Mouse (Mus musculus) midbrain, embryonic 10.5 days (tissue): ENCODE data around the gene Ccnf. TPM values are rescaled to one million over a fixed set of nuclear protein-coding genes. Genes with fewer than 3 reads are reported as not detected.

ENCODE experiments used
- DNase-seq: peaks from one replicate; pipeline ENCODE4 v3.0.0-alpha.2; 2017; ENCODE audit warnings: low spot score
- H3K27ac ChIP-seq: fragments of 300-500 bp; sonication (generic); replicated peaks from 2 replicates; pipeline ENCODE4 v1.5.1; 2016; ENCODE audit warnings: mild to moderate bottlenecking
- H3K27me3 ChIP-seq: fragments of 300-500 bp; sonication (generic); 2 replicates; pipeline ENCODE4 v1.6.1; 2016; ENCODE audit warnings: low read depth, mild to moderate bottlenecking; ENCODE audit not compliant: poor library complexity, severe bottlenecking
- H3K36me3 ChIP-seq: fragments of 300-500 bp; sonication (generic); 2 replicates; pipeline ENCODE4 v1.6.1; 2016; ENCODE audit warnings: mild to moderate bottlenecking, moderate library complexity
- H3K4me1 ChIP-seq: fragments of 300-500 bp; sonication (generic); 2 replicates; pipeline ENCODE4 v1.6.1; 2016
- H3K4me3 ChIP-seq: fragments of 300-500 bp; sonication (generic); 2 replicates; pipeline ENCODE4 v1.5.1; 2016; ENCODE audit warnings: mild to moderate bottlenecking, moderate library complexity
- H3K9me3 ChIP-seq: fragments of 300-500 bp; sonication (generic); replicated peaks from 2 replicates; pipeline ENCODE4 v1.6.1; 2016; ENCODE audit warnings: mild to moderate bottlenecking
- WGBS: fragments of 180-500 bp; shearing (Covaris S2); methylation state at CpG from one replicate; pipeline ENCODE4 v1.1.7; 2016; 5-methylcytosine and 5-hydroxymethylcytosine counted together
- polyA plus RNA-seq: library from polyadenylated mRNA; unstranded; fragments of >200 nt; fragmentation: Nextera tagmentation; extraction: Ambion mirVana; gene quantifications from 2 replicates; pipeline ENCODE4 v1.2.1, GENCODE M21; 2016

The Ccnf gene
- 116 and 131 TPM in 2 replicates for polyA plus RNA-seq

DNA sequence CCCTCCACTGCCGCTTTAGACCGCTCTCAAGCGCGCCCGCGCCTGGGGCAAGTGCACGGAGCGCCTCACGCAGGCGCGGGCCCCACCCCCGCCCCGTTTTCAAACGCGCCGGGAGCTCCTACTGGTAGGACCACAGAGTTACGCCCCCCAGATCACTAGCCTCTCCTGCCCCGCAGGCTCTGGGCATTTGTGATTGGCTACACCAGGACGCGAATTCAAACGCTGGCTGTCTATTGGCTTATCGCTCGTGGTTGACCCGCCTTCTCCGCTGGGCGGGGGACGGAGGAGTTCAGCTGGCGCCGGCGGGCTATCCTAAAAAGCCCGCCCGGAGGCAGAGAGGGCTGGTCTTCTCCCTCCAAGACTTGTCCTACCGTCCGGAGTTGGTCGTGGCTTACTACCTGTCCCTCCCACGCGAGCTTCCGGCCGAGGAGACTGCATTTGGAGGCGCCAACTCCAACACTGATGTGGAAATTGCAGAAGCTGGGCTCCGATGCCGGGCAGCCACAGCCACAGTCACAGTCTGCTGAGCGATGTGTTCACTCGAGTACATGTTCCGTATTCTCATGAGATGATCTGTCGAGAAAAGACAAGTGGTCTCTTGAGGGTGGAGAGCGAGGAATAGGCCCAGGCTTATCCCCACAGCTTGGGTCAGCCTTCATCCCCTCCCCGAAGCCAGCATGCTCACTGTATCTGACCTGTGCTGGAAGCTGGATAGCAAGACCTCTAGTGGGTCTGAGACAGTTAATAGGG is at the start of gene Ccnf:
Ccnf (minus strand) TSS at position 165 of the 750 bp plus-strand sequence.
- H3K27me3 ChIP-seq: no peaks in the 10 kb centered on the region
- peak within 1 kb of the TSS; percentile 86 for H3K4me3 ChIP-seq
- peak; percentile 98 for DNase-seq
- H3K36me3 ChIP-seq: peaks cover 32% of the 10 kb centered on the region
- peaks cover 20% of the 10 kb centered on the region for H3K4me1 ChIP-seq
- WGBS: under 1% methylated on average over 48 of the region's 48 CpGs
- H3K27ac ChIP-seq: peak within 1 kb of the TSS; percentile 96
- H3K9me3 ChIP-seq: peaks cover 7% of the 10 kb centered on the region; the same call in 1 of the 2 replicates

DNA sequence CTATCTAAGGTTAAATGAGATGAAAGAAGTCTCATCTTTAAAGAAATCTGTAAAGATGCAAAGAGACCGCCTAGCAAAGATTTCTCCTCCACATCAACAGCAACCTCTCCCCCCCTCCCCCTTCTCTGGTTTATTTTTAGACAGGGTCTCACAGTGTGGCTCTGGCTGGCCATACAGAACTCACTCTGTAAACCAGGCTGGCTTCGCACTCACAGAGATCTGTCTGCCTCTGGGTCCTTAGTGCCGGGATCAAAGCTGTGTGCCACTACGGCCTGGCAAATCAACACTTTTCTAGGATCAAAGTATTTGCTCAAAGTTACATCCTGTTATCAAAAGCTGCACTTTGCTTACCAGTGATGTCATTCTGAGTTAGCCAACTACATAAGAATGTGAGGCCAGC is 49.4 kb upstream of the Ccnf start:
- H3K4me3 ChIP-seq: no peak overlapping the region
- no peaks in the 10 kb centered on the region for H3K9me3 ChIP-seq
- DNase-seq: no peak
- no peaks in the 10 kb centered on the region for H3K4me1 ChIP-seq
- no peak overlapping the region for H3K27ac ChIP-seq
- no peaks in the 10 kb centered on the region for H3K36me3 ChIP-seq
- H3K27me3 ChIP-seq: no peaks in the 10 kb centered on the region
- WGBS: 88% methylated on average over 4 of the region's 4 CpGs

DNA sequence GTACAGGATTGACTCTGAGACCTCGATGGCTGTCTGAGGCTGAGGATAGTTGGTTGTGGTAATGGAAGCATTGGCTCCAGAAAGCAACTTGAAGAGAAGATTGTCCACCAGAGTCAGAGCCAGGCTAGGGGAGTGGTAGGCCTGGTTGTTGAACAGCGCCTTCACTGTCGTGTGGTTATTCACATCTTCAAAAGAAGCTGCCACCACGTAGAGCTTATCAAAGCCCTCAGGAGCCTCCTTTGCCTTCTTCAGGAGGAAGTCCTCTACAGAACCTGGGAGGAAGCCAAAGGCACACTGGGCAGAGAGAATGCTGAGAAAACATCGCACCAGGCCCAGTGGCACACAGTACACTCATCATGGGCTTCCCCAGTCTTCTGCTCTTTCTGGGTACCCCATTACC is 38.1 kb upstream of the Ccnf start:
- H3K4me1 ChIP-seq: no peaks in the 10 kb centered on the region
- no peaks in the 10 kb centered on the region for H3K27me3 ChIP-seq
- no peak for DNase-seq
- no peaks in the 10 kb centered on the region for H3K9me3 ChIP-seq
- H3K27ac ChIP-seq: no peak overlapping the region
- H3K4me3 ChIP-seq: no peak overlapping the region
- no peaks in the 10 kb centered on the region for H3K36me3 ChIP-seq
- 87% methylated on average over 5 of the region's 5 CpGs for WGBS

DNA sequence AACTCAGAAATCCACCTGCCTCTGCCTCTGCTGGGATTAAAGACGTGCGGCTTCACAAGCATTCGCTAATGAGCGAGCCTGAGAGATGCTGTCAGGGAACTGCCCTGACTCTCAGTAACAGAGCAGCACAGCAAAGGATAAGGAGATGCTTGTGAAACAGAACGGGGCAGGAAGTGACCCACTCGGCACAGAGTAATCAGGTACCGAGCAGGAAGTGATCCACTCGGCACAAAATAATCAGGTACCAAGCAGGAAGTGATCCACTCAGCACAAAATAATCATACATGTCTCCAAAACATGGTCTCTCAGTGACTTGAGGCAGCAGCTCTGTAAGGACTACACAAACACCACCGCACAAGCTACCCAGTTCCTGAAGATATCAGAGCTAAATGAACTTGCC is 37.2 kb upstream of the Ccnf start:
- Histone ChIP-seq H3K9me3 (no peaks in the 10 kb centered on the region), H3K27me3 (no peaks in the 10 kb centered on the region), H3K4me3 (no peak overlapping the region), H3K4me1 (no peaks in the 10 kb centered on the region), H3K27ac (no peak overlapping the region), H3K36me3 (no peaks in the 10 kb centered on the region)
- no peak for DNase-seq
- WGBS: 89% methylated on average over 9 of the region's 9 CpGs

DNA sequence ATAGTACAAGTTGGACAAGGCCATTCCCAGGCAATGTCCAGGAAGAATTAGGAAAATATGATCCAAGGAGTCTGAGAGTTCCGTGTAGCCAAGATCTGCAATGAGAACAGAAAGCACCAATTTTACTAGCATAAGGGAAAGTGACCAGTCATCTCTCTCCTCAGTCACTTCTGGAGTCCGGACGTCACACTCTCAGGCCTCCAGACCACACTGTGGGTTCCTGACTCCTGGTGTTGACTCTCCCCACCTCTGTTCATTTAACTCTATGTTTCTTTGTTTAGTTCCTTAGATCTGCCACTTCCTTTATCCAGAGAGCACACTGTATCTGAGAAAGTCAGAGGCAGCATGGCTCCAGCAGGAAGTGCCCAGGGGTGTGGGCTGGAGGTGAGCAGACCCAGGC is 34.4 kb upstream of the Ccnf start:
- Histone ChIP-seq H3K27ac (no peak overlapping the region), H3K9me3 (no peaks in the 10 kb centered on the region), H3K4me3 (no peak overlapping the region), H3K27me3 (no peaks in the 10 kb centered on the region), H3K36me3 (no peaks in the 10 kb centered on the region), H3K4me1 (no peaks in the 10 kb centered on the region)
- DNase-seq: no peak
- 71% methylated on average over 3 of the region's 3 CpGs for WGBS

DNA sequence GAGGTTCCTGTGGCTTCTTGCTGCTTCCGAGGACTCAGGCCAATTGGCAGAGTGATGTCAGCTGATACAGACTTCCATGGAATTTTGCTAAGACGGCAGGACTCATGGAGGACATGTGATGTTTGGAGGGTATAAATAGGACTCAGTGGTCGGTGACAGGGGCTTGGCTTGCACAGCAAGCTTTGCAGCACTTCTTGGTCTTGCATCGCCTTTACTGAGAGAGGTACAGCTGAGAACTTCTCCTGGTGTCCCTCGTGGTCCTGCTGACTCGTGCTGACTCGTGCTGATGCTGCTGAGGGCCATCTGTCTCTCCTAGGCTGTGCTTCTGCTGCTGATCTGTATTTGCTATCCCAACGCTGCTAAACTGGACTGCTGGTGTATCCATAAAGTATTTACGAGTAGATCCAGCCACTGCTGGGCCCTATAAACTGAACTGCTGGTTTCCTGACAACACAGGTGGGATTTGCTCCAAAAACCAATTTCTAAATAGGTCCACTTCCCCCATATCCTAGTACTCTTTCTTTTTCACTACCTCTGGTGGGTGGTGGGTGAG is 32.1 kb upstream of the Ccnf start:
- Histone ChIP-seq H3K27me3 (no peaks in the 10 kb centered on the region), H3K9me3 (no peaks in the 10 kb centered on the region), H3K4me3 (no peak overlapping the region), H3K4me1 (no peaks in the 10 kb centered on the region), H3K36me3 (no peaks in the 10 kb centered on the region), H3K27ac (no peak overlapping the region)
- DNase-seq: no peak
- 78% methylated on average over 9 of the region's 9 CpGs for WGBS

DNA sequence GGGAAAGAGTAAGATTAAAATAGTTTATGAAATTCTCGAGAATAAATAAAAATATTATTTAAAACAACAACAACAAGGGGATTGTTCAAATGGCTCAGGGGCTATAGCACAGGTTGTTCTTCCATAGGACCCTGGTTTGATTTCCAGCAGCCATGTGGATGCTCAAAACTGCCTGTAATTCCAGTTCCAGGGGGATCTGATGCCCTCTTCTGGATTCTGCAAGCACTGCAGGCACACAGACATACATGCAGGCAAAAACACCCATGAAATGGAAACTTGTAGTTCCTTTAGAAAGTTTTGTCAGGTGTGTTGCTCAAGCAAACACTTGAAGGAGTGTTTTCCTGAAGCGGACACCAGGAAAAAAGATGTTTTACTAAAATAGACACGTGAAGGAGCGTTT is 31.4 kb upstream of the Ccnf start:
- 68% methylated on average over 4 of the region's 4 CpGs for WGBS
- Histone ChIP-seq H3K36me3 (no peaks in the 10 kb centered on the region), H3K4me3 (no peak overlapping the region), H3K27ac (no peak overlapping the region), H3K4me1 (no peaks in the 10 kb centered on the region), H3K9me3 (peaks cover 2% of the 10 kb centered on the region; the same call in 1 of the 2 replicates), H3K27me3 (no peaks in the 10 kb centered on the region)
- DNase-seq: no peak

DNA sequence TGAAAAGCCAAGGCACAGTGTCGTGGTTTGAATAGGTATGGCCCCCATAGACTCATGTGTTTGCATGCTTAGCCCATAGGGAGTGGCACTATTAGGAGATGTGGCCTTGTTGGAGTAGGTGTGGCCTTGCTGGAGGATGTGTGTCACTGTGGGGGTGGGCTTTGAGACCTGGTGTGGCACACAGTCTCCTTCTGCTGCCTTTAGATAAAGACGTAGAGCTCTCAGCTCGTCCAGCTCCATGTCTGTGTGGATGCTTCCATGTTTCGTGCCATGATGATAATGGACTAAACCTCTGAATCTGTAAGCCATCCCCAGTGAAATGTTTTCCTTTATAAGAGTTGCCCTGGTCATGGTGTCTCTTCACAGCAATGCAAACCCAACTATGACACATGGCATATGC is 28.6 kb upstream of the Ccnf start:
- peaks cover 9% of the 10 kb centered on the region; the same call in 1 of the 2 replicates for H3K9me3 ChIP-seq
- no peak overlapping the region for H3K27ac ChIP-seq
- DNase-seq: no peak
- H3K36me3 ChIP-seq: no peaks in the 10 kb centered on the region
- H3K27me3 ChIP-seq: no peaks in the 10 kb centered on the region
- no peaks in the 10 kb centered on the region for H3K4me1 ChIP-seq
- WGBS: 90% methylated on average over 4 of the region's 4 CpGs
- no peak overlapping the region for H3K4me3 ChIP-seq

DNA sequence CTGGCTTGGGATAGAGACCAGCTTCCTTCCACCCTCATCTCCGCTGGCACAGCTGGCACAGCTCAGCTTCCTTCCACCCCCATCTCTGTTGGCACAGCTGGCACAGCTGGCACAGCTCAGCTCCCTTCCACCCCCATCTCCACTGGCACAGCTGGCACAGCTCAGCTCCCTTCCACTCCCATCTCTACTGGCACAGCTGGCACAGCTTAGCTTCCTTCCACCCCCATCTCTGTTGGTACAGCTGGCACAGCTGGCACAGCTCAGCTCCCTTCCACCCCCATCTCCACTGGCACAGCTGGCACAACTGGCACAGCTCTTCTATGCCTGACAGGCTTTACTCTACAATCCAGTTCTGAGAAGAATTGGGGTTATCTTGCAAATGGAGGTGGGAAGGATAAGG is 15.8 kb upstream of the Ccnf start:
- Histone ChIP-seq H3K9me3 (no peaks in the 10 kb centered on the region), H3K4me1 (no peaks in the 10 kb centered on the region), H3K27me3 (no peaks in the 10 kb centered on the region), H3K27ac (no peak overlapping the region), H3K36me3 (no peaks in the 10 kb centered on the region), H3K4me3 (no peak overlapping the region)
- WGBS: 100% methylated on average over 1 of the region's 1 CpGs
- DNase-seq: no peak

DNA sequence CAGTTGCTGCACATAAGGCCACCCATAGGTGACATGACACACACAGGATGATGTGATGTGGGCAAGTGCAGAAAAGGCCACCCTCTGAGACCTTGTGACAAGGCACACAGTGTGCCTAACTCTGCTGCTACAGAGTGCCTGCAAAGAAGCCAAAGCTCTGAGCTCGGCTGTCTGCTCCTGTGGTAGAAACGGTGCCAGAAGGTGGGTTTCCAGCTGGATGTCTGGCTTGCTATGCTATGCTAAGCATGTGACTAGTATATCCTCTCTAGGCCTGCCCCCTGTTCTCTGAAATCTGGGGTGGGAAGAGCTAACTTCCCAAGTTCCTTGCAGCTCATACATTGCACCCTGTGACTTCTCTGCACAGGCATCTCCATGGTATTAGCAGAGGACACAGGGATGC is 13.5 kb upstream of the Ccnf start:
- Histone ChIP-seq H3K4me1 (no peaks in the 10 kb centered on the region), H3K27me3 (no peaks in the 10 kb centered on the region), H3K9me3 (no peaks in the 10 kb centered on the region), H3K27ac (no peak overlapping the region), H3K36me3 (no peaks in the 10 kb centered on the region), H3K4me3 (no peak overlapping the region)
- DNase-seq: no peak
- 91% methylated on average over 2 of the region's 2 CpGs for WGBS

DNA sequence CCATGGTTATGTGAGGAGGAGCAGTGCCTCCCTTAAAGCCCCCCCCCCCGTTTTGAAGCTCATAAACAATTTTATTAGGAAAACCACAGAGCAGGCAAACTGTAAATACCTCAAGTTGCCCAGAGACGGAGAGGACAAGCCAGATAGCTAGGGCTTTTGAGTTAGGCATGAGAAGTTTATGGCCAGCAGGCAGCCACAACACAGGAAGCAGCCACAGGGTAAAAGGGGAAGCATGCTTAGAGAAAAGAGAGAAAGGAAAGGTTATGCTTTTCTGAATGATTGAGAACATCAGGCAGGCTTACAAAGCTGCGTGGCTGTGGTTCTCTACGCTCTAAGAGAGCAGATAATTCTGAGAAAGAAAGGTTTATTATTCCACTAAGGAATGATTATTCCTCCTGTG is 9.2 kb upstream of the Ccnf start:
- Histone ChIP-seq H3K27ac (no peak overlapping the region), H3K36me3 (no peaks in the 10 kb centered on the region), H3K4me1 (no peaks in the 10 kb centered on the region), H3K9me3 (no peaks in the 10 kb centered on the region), H3K27me3 (no peaks in the 10 kb centered on the region), H3K4me3 (no peak overlapping the region)
- 78% methylated on average over 4 of the region's 4 CpGs for WGBS
- no peak for DNase-seq

DNA sequence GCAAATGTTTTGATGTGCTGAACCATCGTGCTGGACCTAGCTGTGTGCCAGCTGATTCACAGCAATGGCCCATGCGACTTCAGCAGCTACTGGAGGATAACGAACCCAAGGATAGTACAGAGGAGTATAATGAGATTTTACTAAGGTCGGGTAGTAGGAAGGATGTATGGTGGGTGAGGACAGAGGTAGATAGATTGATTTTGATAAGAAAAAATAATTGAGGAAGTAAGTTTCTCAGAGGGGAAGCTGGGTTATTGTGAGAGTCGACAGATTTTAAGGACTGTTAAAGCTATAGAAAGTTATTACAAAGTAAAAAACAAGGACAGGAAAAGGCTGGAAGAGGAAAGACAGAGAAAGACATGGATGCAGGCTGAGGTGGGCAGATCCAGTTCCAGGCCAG is 8.4 kb upstream of the Ccnf start:
- Histone ChIP-seq H3K36me3 (no peaks in the 10 kb centered on the region), H3K27me3 (no peaks in the 10 kb centered on the region), H3K4me1 (no peaks in the 10 kb centered on the region), H3K27ac (no peak overlapping the region), H3K4me3 (no peak overlapping the region), H3K9me3 (no peaks in the 10 kb centered on the region)
- 84% methylated on average over 5 of the region's 5 CpGs for WGBS
- no peak for DNase-seq

DNA sequence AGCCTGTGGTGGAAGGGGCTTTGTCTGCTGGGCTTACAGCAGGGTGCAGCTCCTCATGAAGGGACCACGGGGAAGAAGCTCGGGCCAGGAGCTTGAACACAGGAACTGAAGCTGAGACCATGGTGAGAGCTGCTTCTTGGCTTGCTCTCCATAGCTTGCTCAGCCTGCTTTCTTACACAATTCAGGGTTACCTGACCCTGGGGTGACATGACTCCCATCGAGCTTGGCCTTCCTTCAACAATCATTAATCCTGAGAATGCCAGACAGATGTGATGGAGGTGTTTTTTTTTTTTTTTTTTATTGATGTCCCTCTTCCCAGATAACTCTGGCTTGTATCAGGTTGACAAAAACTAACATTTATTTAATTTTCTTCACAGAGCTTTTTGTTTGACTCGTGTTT is 7.7 kb upstream of the Ccnf start:
- WGBS: 84% methylated on average over 4 of the region's 4 CpGs
- no peaks in the 10 kb centered on the region for H3K9me3 ChIP-seq

More for the DNA sequence above, 7.7 kb upstream of the Ccnf start:
- Histone ChIP-seq H3K4me1 (no peaks in the 10 kb centered on the region), H3K27ac (no peak overlapping the region), H3K36me3 (no peaks in the 10 kb centered on the region), H3K4me3 (no peak overlapping the region), H3K27me3 (no peaks in the 10 kb centered on the region)
- DNase-seq: no peak
